In the genomic region with DNA sequence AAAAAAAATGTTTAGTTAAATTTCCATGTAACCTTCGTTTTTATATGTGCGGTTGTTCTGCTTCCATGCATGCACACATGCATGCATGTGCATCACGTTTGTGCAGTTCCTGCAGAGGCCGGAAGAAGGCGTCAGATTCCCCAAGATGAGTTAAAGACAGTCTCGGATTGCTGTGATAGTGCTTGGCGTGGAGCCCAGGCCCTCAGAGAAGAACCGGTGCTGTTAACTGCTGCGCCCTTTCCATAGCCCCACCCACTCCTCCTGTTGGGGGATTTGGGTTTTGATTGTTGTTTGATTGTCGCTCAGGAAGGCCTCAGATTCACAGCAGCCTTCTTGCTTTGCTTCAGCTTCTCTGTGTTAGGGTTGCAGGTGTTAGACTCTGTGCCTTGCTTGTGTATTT, we compare ENCODE assay signal across 8 mouse cellular contexts. TPM values are rescaled to one million over a fixed set of nuclear protein-coding genes. Genes with fewer than 3 reads are reported as not detected.
DNase-seq lines count a peak whose midpoint lies in the region; ATAC-seq and TF ChIP-seq lines count a peak whose summit lies in the region.

No protein-coding gene starts in this region.

- H3K9me3 ChIP-seq in liver, embryonic 12.5 days (replicated peaks): no peaks in the 10 kb centered on the region
- no peaks in the 10 kb centered on the region for H3K9me3 ChIP-seq in intestine, postnatal 0 days (ENCODE audit: control insufficient read depth)

- peaks cover 35% of the 10 kb centered on the region for H3K36me3 ChIP-seq in liver, embryonic 12.5 days
- peaks cover 24% of the 10 kb centered on the region for H3K36me3 ChIP-seq in intestine, postnatal 0 days (ENCODE audit: control insufficient read depth, insufficient read depth)

- peak; percentile 70 for TF ChIP-seq CTCF in intestine, postnatal 0 days (IDR thresholded peaks at IDR 0.05; ENCODE audit: low read depth)

- 47% methylated on average over 10 of the region's 10 CpGs for WGBS in liver, embryonic 12.5 days (ENCODE audit: insufficient replicate concordance)
- WGBS in intestine, postnatal 0 days: 20% methylated on average over 10 of the region's 10 CpGs

- H3K9ac ChIP-seq in liver, embryonic 12.5 days: no peak overlapping the region
- H3K9ac ChIP-seq in intestine, postnatal 0 days (ENCODE audit: low read depth, low read length): no peak overlapping the region

- H3K4me1 ChIP-seq in liver, embryonic 12.5 days: peaks cover 37% of the 10 kb centered on the region; the same call in 1 of the 2 replicates
- no peaks in the 10 kb centered on the region; the same call in 1 of the 2 replicates for H3K4me1 ChIP-seq in intestine, postnatal 0 days (replicated peaks; ENCODE audit: control insufficient read depth, insufficient read depth, low read length)

- peak; percentile 46 for DNase-seq in liver
- peak; percentile 50 for DNase-seq in adrenal gland, postnatal 25 days
- peak; percentile 74 for DNase-seq in gastrocnemius, postnatal 10 days
- peak; percentile 89 for DNase-seq in lung, postnatal 10 days
- DNase-seq in thymus, postnatal 14 days: peak; percentile 49
- no peak for DNase-seq in layer of hippocampus, postnatal 36 days

- ATAC-seq in liver, embryonic 12.5 days: no peak
- ATAC-seq in intestine, postnatal 0 days: peak; percentile 51; the same call in 1 of the 2 replicates

- no peak overlapping the region for H3K4me2 ChIP-seq in liver, embryonic 12.5 days
- no peak overlapping the region for H3K4me2 ChIP-seq in intestine, postnatal 0 days (replicated peaks; ENCODE audit: low read depth)

- H3K27ac ChIP-seq in liver, embryonic 12.5 days: no peak overlapping the region
- no peak overlapping the region; the same call in 1 of the 2 replicates for H3K27ac ChIP-seq in intestine, postnatal 0 days (ENCODE audit: low read depth, low read length)

- no peaks in the 10 kb centered on the region for H3K27me3 ChIP-seq in liver, embryonic 12.5 days (replicated peaks)
- no peaks in the 10 kb centered on the region for H3K27me3 ChIP-seq in intestine, postnatal 0 days (replicated peaks; ENCODE audit: control insufficient read depth, insufficient read depth, low read length)

- no peak overlapping the region for H3K4me3 ChIP-seq in liver, embryonic 12.5 days
- no peak overlapping the region for H3K4me3 ChIP-seq in intestine, postnatal 0 days (ENCODE audit: low read depth, low read length)

RNA-seq across cellular contexts. Expression of gene Klc1, which starts 10.7 kb away (rescaled TPM):
- polyA plus RNA-seq in liver, embryonic 12.5 days (2016; fragmentation: Nextera tagmentation; extraction: Ambion mirVana): 35.6 TPM in 2 replicates
- total RNA-seq in adrenal gland, postnatal 25 days (2021): 118 and 144 TPM in 2 replicates
- total RNA-seq in gastrocnemius, postnatal 10 days (2021): 10 to 100 TPM; 81.0 to 96.2 TPM
- polyA plus RNA-seq in intestine, postnatal 0 days (2015; fragmentation: Nextera tagmentation; extraction: Ambion mirVana): 42.9 and 45.7 TPM in 2 replicates
- total RNA-seq in layer of hippocampus, postnatal 36 days (2021): 100 to 1,000 TPM; 672 to 713 TPM

RNA-seq across cellular contexts. Expression of gene Xrcc3, which starts 44.4 kb away (rescaled TPM):
- 7.7 and 8.2 TPM in 2 replicates for polyA plus RNA-seq in liver, embryonic 12.5 days (2016; fragmentation: Nextera tagmentation; extraction: Ambion mirVana)
- 14.7 and 17.7 TPM in 2 replicates for total RNA-seq in adrenal gland, postnatal 25 days (2021)
- total RNA-seq in gastrocnemius, postnatal 10 days (2021): 1 to 10 TPM; 1.6 to 2.0 TPM
- 3.4 and 6.1 TPM in 2 replicates for polyA plus RNA-seq in intestine, postnatal 0 days (2015; fragmentation: Nextera tagmentation; extraction: Ambion mirVana)
- total RNA-seq in layer of hippocampus, postnatal 36 days (2021): 1 to 10 TPM; 3.4 to 4.5 TPM

RNA-seq across cellular contexts. Expression of gene Zfyve21, which starts 44.7 kb away (rescaled TPM):
- 60.6 and 61.9 TPM in 2 replicates for polyA plus RNA-seq in liver, embryonic 12.5 days (2016; fragmentation: Nextera tagmentation; extraction: Ambion mirVana)
- total RNA-seq in adrenal gland, postnatal 25 days (2021): 99.4 and 105 TPM in 2 replicates
- 10 to 100 TPM; 19.6 to 21.9 TPM for total RNA-seq in gastrocnemius, postnatal 10 days (2021)
- polyA plus RNA-seq in intestine, postnatal 0 days (2015; fragmentation: Nextera tagmentation; extraction: Ambion mirVana): 104 and 107 TPM in 2 replicates
- total RNA-seq in layer of hippocampus, postnatal 36 days (2021): 10 to 100 TPM; 20.8 to 25.4 TPM

RNA-seq across cellular contexts. Expression of gene Apopt1, which starts 56.2 kb away (rescaled TPM):
- 36.3 and 36.5 TPM in 2 replicates for polyA plus RNA-seq in liver, embryonic 12.5 days (2016; fragmentation: Nextera tagmentation; extraction: Ambion mirVana)
- 69.6 and 71.2 TPM in 2 replicates for total RNA-seq in adrenal gland, postnatal 25 days (2021)
- total RNA-seq in gastrocnemius, postnatal 10 days (2021): 10 to 100 TPM; 34.7 to 39.5 TPM
- polyA plus RNA-seq in intestine, postnatal 0 days (2015; fragmentation: Nextera tagmentation; extraction: Ambion mirVana): 42.6 and 44.8 TPM in 2 replicates
- total RNA-seq in layer of hippocampus, postnatal 36 days (2021): 10 to 100 TPM; 35.7 to 37.9 TPM

RNA-seq across cellular contexts. Expression of gene Bag5, which starts 56.2 kb away (rescaled TPM):
- 28.4 and 28.5 TPM in 2 replicates for polyA plus RNA-seq in liver, embryonic 12.5 days (2016; fragmentation: Nextera tagmentation; extraction: Ambion mirVana)
- 34.8 and 36.2 TPM in 2 replicates for total RNA-seq in adrenal gland, postnatal 25 days (2021)
- total RNA-seq in gastrocnemius, postnatal 10 days (2021): 10 to 100 TPM; 17.5 to 21.1 TPM
- 29.6 and 32.1 TPM in 2 replicates for polyA plus RNA-seq in intestine, postnatal 0 days (2015; fragmentation: Nextera tagmentation; extraction: Ambion mirVana)
- 10 to 100 TPM; 50.1 to 51.3 TPM for total RNA-seq in layer of hippocampus, postnatal 36 days (2021)

Comparison
In these comparisons a context has a peak if more than half of its experiments do, and no peak if none do; other contexts are left out.
1. DNase-seq: peak in liver (single experiment), adrenal gland, postnatal 25 days (single experiment), gastrocnemius, postnatal 10 days (single experiment), lung, postnatal 10 days (single experiment) and thymus, postnatal 14 days (single experiment); none in layer of hippocampus, postnatal 36 days (0 of 2).